Comparison of ENCODE assay signal across 26 mouse cellular contexts in the genomic region with DNA sequence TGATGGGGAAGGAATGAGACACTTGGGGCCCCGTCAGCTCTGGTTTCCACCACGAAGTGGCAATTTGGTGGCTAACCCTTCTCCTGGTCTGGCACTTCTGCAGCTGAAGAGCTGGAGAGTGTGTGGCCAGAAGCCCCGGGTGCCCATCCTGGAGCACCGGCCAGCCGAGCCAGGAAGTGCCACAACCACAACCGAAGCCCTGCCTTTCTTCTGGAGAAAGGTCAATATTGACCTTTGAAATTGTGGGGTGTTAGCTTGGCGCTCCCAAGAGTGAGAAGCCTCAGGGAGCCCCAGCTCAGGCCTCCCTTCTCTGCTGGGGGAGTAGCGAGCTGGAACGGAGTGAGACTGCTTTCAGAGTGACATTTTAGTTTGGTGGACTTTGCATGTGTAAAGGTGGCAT.
DNase-seq lines count a peak whose midpoint lies in the region; ATAC-seq and TF ChIP-seq lines count a peak whose summit lies in the region.
"Had no signal": no experiment of that assay in that cellular context is flagged by ENCODE, and none has a peak within 500 bp of the region (broad histone marks: within the 10 kb centered on the region; RNA-seq: fewer than 3 reads in every experiment).

No protein-coding gene starts in this region.

- no peak overlapping the region for H3K9ac ChIP-seq in forebrain, embryonic 13.5 days
- no peak overlapping the region for H3K9ac ChIP-seq in forebrain, postnatal 0 days
- no peak overlapping the region for H3K9ac ChIP-seq in stomach, embryonic 16.5 days (ENCODE audit: low read length)
- H3K9ac ChIP-seq: embryonic facial prominence, embryonic 12.5 days; limb, embryonic 15.5 days; neural tube, embryonic 12.5 days had no signal

- H3K4me3 ChIP-seq in layer of hippocampus, adult 2 months: no peak overlapping the region
- no peak overlapping the region for H3K4me3 ChIP-seq in forebrain, embryonic 13.5 days
- no peak overlapping the region for H3K4me3 ChIP-seq in forebrain, postnatal 0 days (ENCODE audit: low read depth, low read length)
- H3K4me3 ChIP-seq in stomach, embryonic 16.5 days (replicated peaks; ENCODE audit: low read length): no peak overlapping the region
- H3K4me3 ChIP-seq: embryonic facial prominence, embryonic 12.5 days; limb, embryonic 15.5 days; neural tube, embryonic 12.5 days had no signal

- no peaks in the 10 kb centered on the region for H3K36me3 ChIP-seq in forebrain, embryonic 13.5 days (ENCODE audit: poor library complexity, severe bottlenecking)
- H3K36me3 ChIP-seq in forebrain, postnatal 0 days (ENCODE audit: insufficient read depth): no peaks in the 10 kb centered on the region
- H3K36me3 ChIP-seq in stomach, embryonic 16.5 days (ENCODE audit: control insufficient read depth, insufficient read depth, low read length): no peaks in the 10 kb centered on the region
- H3K36me3 ChIP-seq: embryonic facial prominence, embryonic 12.5 days; G1E; limb, embryonic 15.5 days; neural tube, embryonic 12.5 days had no signal

- no peak for DNase-seq in layer of hippocampus, adult 2 months (ENCODE audit: low spot score in 2 of 2)
- no peak for DNase-seq in layer of hippocampus, postnatal 36 days
- no peak for DNase-seq in forebrain, postnatal 0 days
- DNase-seq in cerebellum, postnatal 36 days: no peak
- no peak for DNase-seq in adrenal gland, adult 18-20 months (ENCODE audit: low spot score in 2 of 2)
- DNase-seq: adrenal gland, adult 2 months; cerebellum, adult 11 months; cerebellum, postnatal 14 days; kidney, adult 18-20 months; kidney, postnatal 4 days; left cerebral cortex, postnatal 4 days; lung, adult 18-20 months; lung, postnatal 10 days; thymus, adult 18-20 months; thymus, postnatal 36 days had no signal

- H3K27ac ChIP-seq in layer of hippocampus, adult 2 months: peak overlapping the region; percentile 88
- peak overlapping the region; percentile 72 for H3K27ac ChIP-seq in forebrain, embryonic 13.5 days
- peak overlapping the region; percentile 72 for H3K27ac ChIP-seq in forebrain, postnatal 0 days (ENCODE audit: low read depth, low read length)
- no peak overlapping the region for H3K27ac ChIP-seq in stomach, embryonic 16.5 days (ENCODE audit: low read length)
- H3K27ac ChIP-seq: embryonic facial prominence, embryonic 12.5 days; hindbrain, postnatal 0 days; limb, embryonic 15.5 days; neural tube, embryonic 12.5 days had no signal

- TF ChIP-seq CTCF in layer of hippocampus, adult 2 months (conservative IDR thresholded peaks at IDR 0.05): no peak
- no peak for TF ChIP-seq CTCF in forebrain, postnatal 0 days (IDR thresholded peaks at IDR 0.05; ENCODE audit: low read depth)

- peaks cover 14% of the 10 kb centered on the region for H3K4me1 ChIP-seq in forebrain, embryonic 13.5 days
- peaks cover 10% of the 10 kb centered on the region; the same call in 1 of the 2 replicates for H3K4me1 ChIP-seq in forebrain, postnatal 0 days (ENCODE audit: insufficient read depth)
- H3K4me1 ChIP-seq in stomach, embryonic 16.5 days (ENCODE audit: control insufficient read depth, insufficient read depth, low read length): peaks cover 2% of the 10 kb centered on the region; the same call in 1 of the 2 replicates
- H3K4me1 ChIP-seq: embryonic facial prominence, embryonic 12.5 days; limb, embryonic 15.5 days; neural tube, embryonic 12.5 days had no signal

- no peaks in the 10 kb centered on the region for H3K27me3 ChIP-seq in forebrain, embryonic 13.5 days
- H3K27me3 ChIP-seq in forebrain, postnatal 0 days (ENCODE audit: insufficient read depth, low read length): no peaks in the 10 kb centered on the region
- no peaks in the 10 kb centered on the region for H3K27me3 ChIP-seq in stomach, embryonic 16.5 days (ENCODE audit: control insufficient read depth, insufficient read depth, low read length)
- H3K27me3 ChIP-seq: CH12.LX; embryonic facial prominence, embryonic 12.5 days; limb, embryonic 15.5 days; neural tube, embryonic 12.5 days had no signal

- ATAC-seq in forebrain, embryonic 13.5 days: no peak
- no peak for ATAC-seq in forebrain, postnatal 0 days
- ATAC-seq in stomach, embryonic 16.5 days (ENCODE audit: insufficient read depth, low FRiP score): peak; percentile 69; the same call in 1 of the 2 replicates
- ATAC-seq: Patski had no signal

- no peaks in the 10 kb centered on the region for H3K9me3 ChIP-seq in forebrain, embryonic 13.5 days (replicated peaks)
- H3K9me3 ChIP-seq in forebrain, postnatal 0 days (ENCODE audit: low read length): no peaks in the 10 kb centered on the region
- H3K9me3 ChIP-seq in stomach, embryonic 16.5 days (replicated peaks; ENCODE audit: control insufficient read depth, low read length): no peaks in the 10 kb centered on the region
- H3K9me3 ChIP-seq: embryonic facial prominence, embryonic 12.5 days; G1E; limb, embryonic 15.5 days; neural tube, embryonic 12.5 days had no signal

- no peak overlapping the region for H3K4me2 ChIP-seq in forebrain, embryonic 13.5 days
- no peak overlapping the region for H3K4me2 ChIP-seq in forebrain, postnatal 0 days (ENCODE audit: low read depth)
- no peak overlapping the region for H3K4me2 ChIP-seq in stomach, embryonic 16.5 days (ENCODE audit: low read depth, low read length)
- H3K4me2 ChIP-seq: embryonic facial prominence, embryonic 12.5 days; heart, embryonic 11.5 days; limb, embryonic 15.5 days; midbrain, embryonic 11.5 days; neural tube, embryonic 12.5 days had no signal

- WGBS in forebrain, embryonic 13.5 days: 88% methylated on average over 9 of the region's 9 CpGs
- 84% methylated on average over 9 of the region's 9 CpGs for WGBS in forebrain, postnatal 0 days
- 54% methylated on average over 9 of the region's 9 CpGs for WGBS in stomach, embryonic 16.5 days
